Mouse (Mus musculus) Patski (cell line): ENCODE results near the gene Pycard. TPM values are rescaled to one million over a fixed set of nuclear protein-coding genes. Genes with fewer than 3 reads are reported as not detected.

Source experiments
- ATAC-seq: fragments of 100-300 bp; one replicate; pipeline ENCODE4 v1.8.0; 2021
- CTCF ChIA-PET: fragments of 350-600 bp; sonication (Branson Sonifier 250); formaldehyde crosslinking; loops from one replicate; lab custom pipeline; 2022; ENCODE audit warnings: inconsistent platforms; lab: Charles Lee
- POLR2A ChIA-PET: fragments of 350-600 bp; sonication (Branson Sonifier 250); formaldehyde crosslinking; loops from one replicate; lab custom pipeline; 2022; ENCODE audit warnings: antibody characterized with exemption, inconsistent platforms; lab: Charles Lee
- DNase-seq: peaks from one replicate; pipeline ENCODE4 v3.0.0-alpha.2; 2011; ENCODE audit warnings: low read depth, low spot score
- H3K27me3 ChIP-seq: fragments of 371-371 bp; one replicate; pipeline ENCODE4 v1.5.1; 2021
- CTCF ChIP-seq: fragments of 100-300 bp; IDR thresholded peaks from one replicate; pipeline ENCODE4 v1.5.1; 2021
- in situ Hi-C: fragments of 300-500 bp; cut with MboI; formaldehyde crosslinking; loops from 3 replicates; pipeline ENCODE4 v1.11.1; 2018; ENCODE audit warnings: low pct_unique_long_range_greater_than_20kb, mixed read lengths
- polyA plus RNA-seq: library from polyadenylated mRNA; unstranded; gene quantifications from one replicate; pipeline ENCODE4 v1.2.3, GENCODE M21; 2021

The Pycard gene
- polyA plus RNA-seq, 1 experiment from 2014 or later, result 0.10 TPM

DNA sequence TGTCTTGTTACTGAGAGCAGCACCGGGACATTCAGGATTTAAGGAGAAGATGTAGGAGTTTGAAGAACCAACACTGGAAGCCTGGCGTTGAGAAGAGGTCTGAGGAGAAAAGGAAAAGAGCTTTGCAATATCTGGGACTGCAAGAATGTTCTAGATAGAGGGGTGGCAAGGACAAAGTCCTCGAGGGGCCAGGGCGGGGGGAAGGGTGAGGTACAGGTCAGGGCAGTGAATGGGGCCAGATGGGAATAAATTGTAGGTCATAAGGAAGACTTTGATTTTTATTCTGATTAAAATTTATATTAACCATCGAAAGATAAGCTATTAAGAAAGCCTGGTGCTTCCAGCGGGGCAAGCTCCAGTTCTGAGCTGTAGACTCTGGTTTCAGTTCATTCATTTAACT lies 9.4 kb upstream of the Pycard start:
- in situ Hi-C loops, result no loop called here
- ChIA-PET POLR2A (interaction anchor here (1.0 kb wide), 1 partner anchor 10 kb away, joined by 3 read pairs; the partner anchor contains the start of gene Pycard), CTCF (no interaction called here)
- no peak for ATAC-seq
- DNase-seq, result no peak
- H3K27me3 ChIP-seq, result no peaks in the 10 kb centered on the region
- TF ChIP-seq CTCF, result no peak

DNA sequence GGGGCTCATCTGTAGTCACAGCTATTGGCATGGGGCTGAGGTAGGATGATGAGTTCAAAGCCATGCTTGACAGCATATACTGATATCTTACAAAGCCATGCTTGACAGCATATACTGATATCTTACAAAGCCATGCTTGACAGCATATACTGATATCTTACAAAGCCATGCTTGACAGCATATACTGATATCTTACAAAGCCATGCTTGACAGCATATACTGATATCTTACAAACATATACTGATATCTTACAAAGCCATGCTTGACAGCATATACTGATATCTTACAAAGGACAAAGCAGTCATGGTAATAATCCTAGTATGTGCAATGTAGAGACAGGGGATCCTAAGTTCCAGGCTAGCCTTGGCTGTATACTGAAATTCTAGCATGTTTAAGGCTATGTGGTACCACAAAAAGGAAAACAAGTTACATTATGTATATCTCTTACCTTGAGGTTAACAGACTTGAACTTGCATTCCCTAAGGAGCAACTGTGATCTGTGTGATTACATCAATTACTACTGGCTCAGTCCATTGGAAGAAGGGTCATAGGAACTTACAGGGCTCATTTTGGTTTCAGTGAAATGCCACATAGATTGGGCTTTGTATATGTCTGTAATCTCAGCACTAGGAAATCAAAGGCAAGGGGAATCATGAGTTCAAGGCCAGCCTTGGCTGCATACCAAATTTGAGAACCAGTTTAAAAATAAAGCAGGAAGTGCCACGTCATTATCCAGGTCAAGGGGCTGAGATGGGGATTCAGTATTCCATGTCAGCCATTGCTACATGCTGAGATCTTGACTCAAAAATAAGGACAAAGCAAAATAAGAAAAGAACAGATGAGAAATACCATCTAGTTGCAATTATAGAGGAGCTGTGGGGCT lies 6.6 kb upstream of the Pycard start:
- no peaks in the 10 kb centered on the region for H3K27me3 ChIP-seq
- ChIA-PET CTCF (no interaction called here), POLR2A (no interaction called here)
- ATAC-seq (no peak), DNase-seq (no peak)
- in situ Hi-C loops, result no loop called here
- no peak for TF ChIP-seq CTCF

DNA sequence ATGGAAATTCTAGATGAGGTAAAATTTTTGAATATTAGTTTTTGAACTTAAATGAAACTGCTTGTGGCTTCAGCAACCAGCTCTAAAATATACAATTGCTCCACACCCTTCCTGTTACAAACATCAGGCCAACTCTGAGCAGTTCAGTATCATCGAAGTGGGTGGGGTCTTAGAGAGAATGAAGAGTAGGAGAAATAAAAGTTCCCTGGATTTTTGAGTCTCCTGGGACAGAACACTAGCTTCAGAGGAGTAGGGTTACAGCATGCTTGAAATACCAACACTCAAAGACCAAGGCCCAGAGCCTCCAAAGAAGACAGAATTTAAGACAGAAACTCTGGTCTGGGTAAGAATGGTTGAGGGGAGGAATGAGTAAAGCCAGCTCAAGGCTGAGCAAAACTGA lies 5.8 kb upstream of the Pycard start:
- DNase-seq (no peak), ATAC-seq (no peak)
- CTCF ChIA-PET, result no interaction called here
- no peaks in the 10 kb centered on the region for H3K27me3 ChIP-seq
- POLR2A ChIA-PET, result no interaction called here
- in situ Hi-C loops, result loop anchor here (10.0 kb wide), 1 partner anchor 205 kb away; the partner anchor contains the start of gene Cox6a2
- no peak for TF ChIP-seq CTCF

DNA sequence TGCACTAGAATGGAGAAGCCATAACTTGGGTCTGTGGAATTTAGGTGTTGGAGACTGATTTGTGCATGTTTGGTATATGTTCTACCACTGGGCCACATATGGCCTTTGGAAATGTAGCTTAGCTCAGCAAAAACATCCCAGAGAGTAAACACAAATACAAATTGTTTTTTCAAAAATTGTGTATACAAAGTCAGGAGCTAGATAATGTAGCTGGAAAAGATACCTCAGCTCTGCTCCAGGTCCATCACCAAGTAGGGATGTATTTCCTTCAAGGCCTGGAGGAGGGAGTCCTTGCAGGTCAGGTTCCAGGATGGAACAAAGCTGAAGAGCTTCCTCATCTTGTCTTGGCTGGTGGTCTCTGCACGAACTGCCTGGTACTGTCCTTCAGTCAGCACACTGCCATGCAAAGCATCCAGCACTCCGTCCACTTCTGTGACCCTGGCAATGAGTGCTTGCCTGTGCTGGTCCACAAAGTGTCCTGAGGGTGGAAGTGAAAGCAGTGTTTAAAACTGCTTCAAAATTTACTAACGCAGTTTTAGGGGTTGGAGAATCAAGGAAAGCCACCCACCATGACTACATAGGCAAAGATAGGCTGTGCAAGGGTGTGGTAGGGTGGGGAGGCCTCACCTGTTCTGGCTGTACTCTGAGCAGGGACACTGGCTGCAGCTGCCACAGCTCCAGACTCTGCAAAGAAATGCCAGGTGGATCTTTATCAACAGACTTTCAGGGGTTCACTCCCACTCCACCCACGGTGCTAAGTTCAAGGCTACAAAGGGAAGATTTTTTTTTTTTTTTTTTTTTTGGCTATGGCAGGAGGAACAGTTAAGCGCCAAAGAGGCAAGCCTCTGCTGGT lies 953 bp downstream of the Pycard start:
- DNase-seq (no peak), ATAC-seq (no peak)
- ChIA-PET POLR2A (interaction anchor here (0.5 to 1.4 kb wide), 5 partner anchors 10 to 185 kb away, joined by 3 to 5 read pairs (median 3); no protein-coding TSS in a partner anchor), CTCF (interaction anchor here (0.8 to 1.5 kb wide), 5 partner anchors 10 to 219 kb away, joined by 3 to 4 read pairs (median 3); no protein-coding TSS in a partner anchor)
- in situ Hi-C loops, result loop anchor here (10.0 kb wide), 1 partner anchor 212 kb away; the partner anchor contains the start of gene Cox6a2
- TF ChIP-seq CTCF, result no peak
- H3K27me3 ChIP-seq, result no peaks in the 10 kb centered on the region

DNA sequence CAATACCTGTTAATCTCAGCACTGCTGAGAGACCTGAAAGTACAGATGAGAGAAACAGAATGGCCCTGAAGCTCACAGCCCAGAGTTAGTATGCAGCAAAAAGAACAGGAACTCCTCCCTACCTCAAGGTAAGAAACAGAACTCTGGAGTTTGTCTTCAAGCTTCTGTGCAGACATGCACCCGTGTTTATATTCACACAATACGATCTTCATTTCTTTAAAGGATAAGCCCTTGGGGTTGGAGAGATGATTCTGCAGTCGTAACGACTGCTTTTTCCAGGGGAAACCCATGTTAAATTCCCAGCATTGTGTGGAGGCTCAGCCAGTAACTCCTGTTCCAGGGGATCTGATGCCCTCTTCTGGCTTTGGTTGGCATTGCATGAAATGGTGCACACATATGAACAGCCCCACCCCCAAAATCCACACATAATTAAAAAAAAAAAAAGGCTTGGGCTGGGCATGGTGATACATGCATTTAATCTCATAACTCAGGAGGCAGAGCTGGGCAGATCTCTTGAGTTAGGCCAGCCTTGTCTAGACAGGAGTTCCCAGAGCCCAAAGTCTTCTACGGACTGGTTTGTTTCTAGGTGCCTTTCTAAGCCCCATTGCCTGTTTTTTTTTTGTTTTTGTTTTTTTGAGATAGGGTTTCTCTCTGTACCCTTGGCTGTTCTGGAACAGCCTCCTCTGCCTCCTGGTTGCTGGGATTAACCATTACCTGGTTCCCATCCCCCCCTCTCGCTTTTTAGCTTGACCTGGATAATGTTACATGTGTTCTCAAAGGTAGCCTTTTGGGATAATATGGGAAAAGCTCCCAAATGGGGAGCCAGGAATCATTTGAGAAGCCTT lies 1.8 kb downstream of the Pycard start:
- peak; percentile 19 for DNase-seq
- peak; percentile 77 for TF ChIP-seq CTCF
- ChIA-PET POLR2A (interaction anchor here (0.5 to 1.4 kb wide), 4 partner anchors 11 to 184 kb away, joined by 3 to 5 read pairs (median 3); no protein-coding TSS in a partner anchor), CTCF (interaction anchor here (0.8 to 1.4 kb wide), 4 partner anchors 13 to 218 kb away, joined by 3 to 4 read pairs (median 3); no protein-coding TSS in a partner anchor)
- H3K27me3 ChIP-seq, result no peaks in the 10 kb centered on the region
- ATAC-seq, result no peak
- in situ Hi-C loops, result loop anchor here (10.0 kb wide), 1 partner anchor 213 kb away; the partner anchor contains the start of gene Cox6a2

DNA sequence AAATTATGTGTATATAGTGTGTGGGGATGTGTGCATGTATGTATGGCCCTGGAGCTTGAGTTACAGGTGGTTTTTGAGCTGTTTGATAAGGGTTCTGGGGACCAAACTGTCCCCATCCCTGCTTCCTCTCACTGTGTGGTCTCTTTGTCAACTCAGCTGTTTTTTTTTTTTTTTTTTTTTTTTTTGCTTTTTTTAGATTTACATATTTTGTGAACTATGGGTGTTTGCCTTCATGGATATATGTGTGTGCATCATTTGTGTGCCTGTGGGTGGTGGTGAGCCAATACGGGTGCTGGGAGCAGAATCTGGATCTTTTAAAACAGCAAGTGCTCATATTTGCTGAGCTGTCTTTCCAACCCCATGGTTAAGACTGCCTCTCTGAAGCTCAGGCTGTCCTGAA lies 4.8 kb downstream of the Pycard start:
- no peaks in the 10 kb centered on the region for H3K27me3 ChIP-seq
- in situ Hi-C loops, result no loop called here
- ChIA-PET POLR2A (interaction anchor here (0.6 kb wide), 2 partner anchors 64 to 198 kb away, joined by 4 read pairs; no protein-coding TSS in a partner anchor), CTCF (no interaction called here)
- no peak for DNase-seq
- no peak for ATAC-seq
- no peak for TF ChIP-seq CTCF

DNA sequence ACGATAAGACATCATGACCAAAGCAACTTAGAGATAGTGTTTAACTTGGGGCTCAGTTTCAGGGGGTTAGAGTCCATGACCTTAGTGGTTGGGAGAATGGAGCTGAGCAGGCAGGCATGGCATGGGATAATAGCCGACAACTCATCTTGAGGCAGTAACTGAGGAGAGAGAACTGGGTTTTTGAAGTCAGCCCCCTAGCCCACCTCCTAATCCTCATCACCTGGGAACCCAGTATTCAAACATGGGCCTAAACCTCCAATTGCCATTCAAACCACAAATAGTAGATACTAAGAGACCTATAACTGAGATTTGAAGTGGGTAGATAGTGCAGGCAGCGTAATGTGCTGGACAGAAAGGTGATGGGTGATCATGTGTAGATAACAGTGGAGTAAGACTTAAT lies 13.1 kb downstream of the Pycard start:
- ATAC-seq (no peak), DNase-seq (no peak)
- in situ Hi-C loops, result no loop called here
- POLR2A ChIA-PET, result interaction anchor here (1.5 kb wide), 1 partner anchor 12 kb away, joined by 5 read pairs; no protein-coding TSS in a partner anchor
- CTCF ChIA-PET, result interaction anchor here (0.9 kb wide), 1 partner anchor 14 kb away, joined by 4 read pairs; the partner anchor contains the start of gene Fus
- no peaks in the 10 kb centered on the region for H3K27me3 ChIP-seq
- TF ChIP-seq CTCF, result no peak

DNA sequence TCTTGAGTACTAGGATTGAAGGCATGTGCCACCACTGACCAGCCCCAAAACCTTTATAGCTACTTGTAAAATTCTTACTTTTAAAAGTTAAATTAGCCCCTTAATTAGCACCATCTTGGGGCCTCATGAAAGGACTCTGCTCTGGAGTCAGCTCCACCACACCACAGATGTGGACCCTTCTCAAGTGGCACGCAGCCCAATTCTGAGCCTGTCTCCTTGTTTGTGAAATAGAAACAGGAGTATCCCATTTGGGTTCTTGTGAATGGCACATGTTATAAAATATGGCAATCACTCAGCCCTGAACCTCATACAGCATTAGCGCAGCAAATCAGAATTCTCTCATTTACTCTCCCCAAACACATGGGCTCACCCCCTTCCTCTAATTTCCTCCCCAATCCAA lies 14.8 kb downstream of the Pycard start:
- in situ Hi-C loops, result no loop called here
- POLR2A ChIA-PET, result interaction anchor here (1.4 kb wide), 1 partner anchor 10 kb away, joined by 4 read pairs; no protein-coding TSS in a partner anchor
- ATAC-seq (no peak), DNase-seq (no peak)
- CTCF ChIA-PET, result no interaction called here
- TF ChIP-seq CTCF, result no peak
- H3K27me3 ChIP-seq, result no peaks in the 10 kb centered on the region

DNA sequence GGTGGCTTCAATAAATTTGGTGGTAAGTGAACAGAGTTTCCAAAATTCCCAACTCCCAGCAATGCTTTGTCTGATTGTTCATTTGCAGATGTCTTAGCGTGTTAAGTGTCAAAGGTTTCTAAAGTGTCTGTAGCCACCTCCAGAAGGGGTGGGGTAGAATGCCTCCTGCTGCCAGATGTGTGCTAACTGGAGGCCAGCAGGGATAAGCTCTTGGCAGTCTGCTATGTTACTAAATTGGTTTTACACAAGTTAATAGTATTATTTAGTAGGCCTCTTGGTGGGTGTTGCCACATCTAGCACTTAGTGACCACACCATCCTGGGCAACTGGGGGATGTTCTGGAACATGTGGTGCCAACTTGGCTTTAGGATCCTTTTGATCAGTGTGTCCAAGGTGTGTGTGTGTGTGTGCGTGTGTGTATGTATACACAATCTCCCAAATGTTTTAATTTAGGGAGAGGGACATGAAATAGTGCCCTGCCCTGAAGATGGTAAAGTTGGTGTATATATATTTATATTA lies 19.2 kb downstream of the Pycard start:
- TF ChIP-seq CTCF, result no peak
- DNase-seq, result no peak

More for the DNA sequence above, 19.2 kb downstream of the Pycard start:
- in situ Hi-C loops, result no loop called here
- no peak for ATAC-seq
- ChIA-PET CTCF (interaction anchor here (0.6 kb wide), 1 partner anchor 11 kb away, joined by 3 read pairs; no protein-coding TSS in a partner anchor), POLR2A (interaction anchor here (0.8 kb wide), 1 partner anchor 18 kb away, joined by 3 read pairs; no protein-coding TSS in a partner anchor)
- H3K27me3 ChIP-seq, result no peaks in the 10 kb centered on the region
